Mouse (Mus musculus): ENCODE data around the gene Tdrd12.
"Not testable (repeated sequence)": the region's sequence is repeated elsewhere in the genome, so short reads cannot be mapped to it uniquely, and the experiment has no call there.

Gene Tdrd12

GRCm38 (mm10) chr7:35555224-35556204, 18.0 kb upstream of the Tdrd12 start:
- DNase-seq (ENCODE audit: inconsistent age in 2 of 2, low spot score in 1 of 2), result peak; percentile 93 to 96

- peak in 1 of 2 experiments; percentile 33 for DNase-seq (ENCODE audit: inconsistent age in 2 of 2, low spot score in 1 of 2)
Measured at GRCm38 (mm10) chr7:35554605-35555175, 17.1 kb upstream of the Tdrd12 start.

GRCm38 (mm10) chr7:35553751-35554604, 16.4 kb upstream of the Tdrd12 start:
- DNase-seq (ENCODE audit: inconsistent age in 2 of 2, low spot score in 1 of 2), result peak; percentile 27 to 56

DNA sequence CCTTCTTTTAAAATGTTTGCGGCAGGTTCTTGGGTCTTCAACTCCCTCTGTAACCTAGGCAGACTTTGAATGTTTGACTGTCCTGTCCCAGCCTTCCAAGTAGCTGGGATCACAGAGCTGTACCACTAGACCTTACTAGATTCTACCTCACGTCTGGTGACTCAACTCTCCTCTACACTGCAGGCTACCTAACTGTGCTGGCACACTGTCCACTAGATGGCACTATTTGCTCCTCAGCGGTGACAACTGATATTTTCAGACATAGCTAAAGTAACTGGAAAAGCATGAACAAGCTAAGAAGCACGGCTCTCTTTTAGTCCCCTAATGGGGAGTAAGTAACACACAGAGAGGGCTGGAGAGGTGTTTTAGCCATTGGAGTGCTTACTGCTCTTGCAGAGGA, 8.3 kb upstream of the Tdrd12 start:
- DNase-seq (ENCODE audit: inconsistent age in 2 of 2, low spot score in 1 of 2), result peak; percentile 55 to 86

DNA sequence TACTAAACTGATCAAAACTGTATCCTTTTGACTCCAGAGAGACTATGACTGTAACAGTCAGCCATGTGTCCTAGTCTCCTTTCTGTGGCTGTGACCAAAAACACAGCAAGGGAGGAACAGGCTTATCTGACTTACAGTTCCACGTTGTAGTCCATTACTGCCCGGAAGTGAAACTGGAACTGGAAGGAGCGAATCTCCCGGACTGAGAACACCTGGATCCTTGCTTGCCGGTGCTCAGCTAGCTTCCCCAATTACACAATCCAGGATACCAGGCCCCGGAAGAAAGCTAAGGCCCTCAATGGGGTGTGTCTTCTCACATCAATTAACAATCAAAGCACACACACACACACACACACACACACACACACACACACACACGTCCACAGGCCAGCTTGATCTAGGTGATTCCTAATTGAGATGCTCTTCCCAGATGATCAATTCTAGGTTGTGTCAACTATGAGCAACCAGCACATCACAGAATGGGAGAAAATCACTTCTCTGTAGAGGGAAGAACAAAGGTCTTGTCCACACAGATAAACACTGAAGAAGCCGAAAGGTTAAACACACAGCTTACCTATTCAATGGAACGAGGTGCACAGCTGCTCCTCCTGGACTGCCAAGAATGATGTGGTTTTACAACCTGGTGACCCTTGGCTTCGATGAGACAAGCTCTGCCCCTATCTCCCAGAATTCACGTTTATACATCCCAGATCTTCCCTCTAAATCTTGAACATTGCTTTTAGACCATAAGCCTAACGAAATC, 1.6 kb downstream of the Tdrd12 start:
- DNase-seq (ENCODE audit: inconsistent age in 2 of 2, low spot score in 1 of 2), result no peak

DNA sequence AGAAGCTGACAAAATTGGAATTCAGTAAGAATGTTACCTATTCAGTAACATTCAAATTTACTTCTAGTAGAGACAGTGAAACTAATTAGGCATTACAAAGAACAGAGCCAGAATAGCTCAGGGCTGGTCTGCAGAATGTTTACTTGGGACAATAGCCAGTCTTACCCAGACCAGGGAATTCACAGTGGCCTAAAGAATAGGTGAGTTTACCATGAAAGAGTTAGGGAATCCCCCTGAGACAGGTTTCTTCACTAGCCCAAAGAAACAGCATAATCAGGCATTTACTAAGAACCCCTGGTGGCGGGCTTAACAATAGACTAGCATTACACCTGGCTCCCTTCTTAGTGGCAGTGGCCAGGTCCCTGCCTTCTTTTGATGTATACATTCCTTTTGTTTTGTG, 7.0 kb downstream of the Tdrd12 start:
- not testable (repeated sequence) for DNase-seq (ENCODE audit: inconsistent age in 2 of 2, low spot score in 1 of 2)

- no peak for DNase-seq (ENCODE audit: inconsistent age in 2 of 2, low spot score in 1 of 2)
Measured at GRCm38 (mm10) chr7:35530026-35530425, 7.5 kb downstream of the Tdrd12 start.

GRCm38 (mm10) chr7:35526795-35527194, 10.8 kb downstream of the Tdrd12 start:
- no peak for DNase-seq (ENCODE audit: inconsistent age in 2 of 2, low spot score in 1 of 2)

DNA sequence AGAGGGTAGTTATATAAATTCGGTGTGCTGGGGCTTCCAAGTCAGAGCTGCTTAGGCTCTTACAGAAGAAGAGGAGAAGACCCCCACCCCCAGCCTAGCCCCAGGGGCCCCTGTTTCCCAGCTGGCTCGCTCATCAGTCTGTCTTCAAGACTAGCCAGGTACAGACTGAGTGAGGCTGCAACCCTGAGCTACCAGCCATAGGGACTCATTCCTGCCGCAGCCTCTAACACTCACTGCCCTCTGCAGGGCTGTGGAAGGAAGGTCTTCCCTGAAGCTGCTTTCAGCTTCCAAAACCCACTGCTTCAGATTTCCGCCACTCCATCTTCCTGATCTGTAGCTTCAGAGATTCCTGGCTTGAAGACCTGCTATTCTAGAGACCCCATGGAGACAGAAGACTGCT, 35.5 kb downstream of the Tdrd12 start:
- no peak for DNase-seq (ENCODE audit: inconsistent age in 2 of 2, low spot score in 1 of 2)

DNA sequence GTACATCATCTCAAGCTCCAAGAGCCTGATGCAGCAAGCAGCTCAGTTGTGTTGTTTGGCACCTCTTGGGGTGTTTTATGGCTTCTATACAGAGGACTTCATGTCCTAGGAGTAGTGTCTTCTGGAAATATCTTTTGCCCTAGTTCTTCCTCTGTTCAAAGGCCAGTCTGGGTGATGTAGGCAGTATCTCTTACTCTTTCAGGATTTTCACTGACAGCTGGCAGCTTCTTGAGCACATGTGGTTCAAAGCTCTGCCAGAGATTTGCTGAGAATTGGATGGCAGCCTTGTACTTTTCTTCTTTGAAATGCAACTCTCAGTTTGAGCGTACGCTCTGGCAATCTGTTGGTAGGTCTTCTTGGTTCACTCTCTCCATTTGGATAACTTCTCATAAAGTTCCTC, 40.0 kb downstream of the Tdrd12 start:
- DNase-seq (ENCODE audit: inconsistent age in 2 of 2, low spot score in 1 of 2), result no peak

DNA sequence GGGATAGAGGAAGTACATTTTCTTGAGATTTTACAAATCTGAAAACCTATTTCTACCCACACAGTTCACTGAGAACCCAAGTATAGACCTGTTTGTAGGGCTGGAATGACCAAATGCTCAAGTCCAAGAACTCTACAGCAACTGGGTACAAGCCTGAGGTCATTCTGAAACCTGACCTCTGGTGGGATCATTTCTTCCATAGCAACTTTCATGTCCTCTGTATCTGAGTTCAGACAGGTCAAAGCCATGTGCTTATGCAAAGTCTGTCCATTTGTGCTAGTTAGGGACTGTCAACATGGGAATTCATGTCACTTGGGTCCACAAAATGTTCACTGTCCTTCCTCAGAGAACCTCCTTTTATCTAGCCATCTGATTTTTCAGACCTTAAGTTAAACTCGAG, 46.5 kb downstream of the Tdrd12 start:
- DNase-seq (ENCODE audit: inconsistent age in 2 of 2, low spot score in 1 of 2), result no peak

DNA sequence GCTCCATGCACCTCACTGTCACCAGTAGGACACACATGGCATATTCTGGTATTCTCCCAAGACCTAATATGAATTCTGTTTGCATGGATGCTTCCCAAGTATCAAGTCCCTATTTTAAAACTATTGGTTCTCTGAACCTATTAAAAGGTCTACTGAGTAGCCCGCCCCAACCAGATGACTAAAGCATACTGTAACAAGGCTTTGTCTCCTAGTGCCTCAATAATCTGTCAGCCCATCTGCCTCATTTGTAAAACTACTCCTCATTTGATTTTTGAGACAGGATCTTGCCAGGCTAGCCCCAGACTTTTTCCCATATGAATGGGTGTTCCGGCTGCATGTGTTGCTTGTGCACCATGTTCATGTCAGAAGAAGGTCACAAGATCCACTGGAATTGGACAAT, 47.4 kb downstream of the Tdrd12 start:
- no peak for DNase-seq (ENCODE audit: inconsistent age in 2 of 2, low spot score in 1 of 2)

DNA sequence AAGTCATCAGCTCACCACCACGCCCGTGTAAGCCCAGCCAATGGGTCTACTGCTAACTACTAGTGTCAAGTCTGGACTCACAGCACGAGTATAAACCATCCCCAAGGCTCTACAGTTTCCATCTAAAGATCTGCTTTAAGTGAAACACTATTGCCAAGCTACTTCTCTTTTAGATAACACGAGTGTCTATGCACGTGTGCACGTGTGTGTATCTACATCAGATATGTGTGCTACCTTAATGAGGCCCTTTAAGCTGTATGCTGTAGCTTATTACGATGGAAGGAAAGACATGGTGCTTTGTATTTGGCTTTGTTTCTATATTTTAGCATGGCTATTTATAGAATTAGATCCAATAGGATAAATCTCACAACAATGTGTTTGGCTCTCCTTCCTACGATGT, 51.0 kb downstream of the Tdrd12 start:
- no peak for DNase-seq (ENCODE audit: inconsistent age in 2 of 2, low spot score in 1 of 2)

DNA sequence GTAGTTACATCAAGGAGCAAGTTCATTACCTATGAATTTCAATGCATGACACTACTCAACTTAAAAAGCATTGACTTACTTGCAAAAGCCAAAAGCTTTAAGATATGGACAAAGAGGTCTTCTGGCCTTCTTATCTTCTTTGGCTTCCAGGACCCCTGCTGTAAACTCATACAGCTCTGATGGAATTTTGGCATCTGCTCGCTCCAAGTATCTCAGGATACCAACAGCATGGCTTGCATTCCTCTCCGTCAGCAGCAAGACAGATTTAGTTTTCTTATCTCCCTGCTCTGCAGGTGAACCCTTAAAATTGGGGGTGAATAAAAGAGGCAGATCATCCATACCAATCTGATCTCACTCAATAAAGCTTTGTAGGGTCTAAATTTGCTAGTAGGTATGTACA, 52.4 kb downstream of the Tdrd12 start:
- DNase-seq (ENCODE audit: inconsistent age in 2 of 2, low spot score in 1 of 2), result no peak

DNA sequence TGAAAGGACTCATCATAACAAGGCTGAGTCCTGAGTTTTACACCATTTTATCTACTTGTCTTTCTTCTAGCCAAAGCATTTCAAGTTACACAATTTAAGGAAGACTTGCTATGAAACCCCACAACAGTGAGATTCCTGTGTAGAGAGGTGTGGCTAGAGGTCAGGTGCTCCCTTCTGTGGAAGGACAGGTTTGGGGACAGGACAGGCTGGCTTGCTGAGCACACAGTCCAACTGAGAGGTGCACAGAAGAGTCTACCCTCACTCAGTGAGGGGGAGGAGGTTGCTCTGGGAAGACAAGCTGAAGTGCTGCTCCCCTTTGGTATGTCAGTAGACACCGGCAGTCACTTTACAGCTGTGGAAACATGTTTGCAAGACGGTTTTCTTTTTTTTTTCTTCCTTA, 61.1 kb downstream of the Tdrd12 start:
- no peak for DNase-seq (ENCODE audit: inconsistent age in 2 of 2, low spot score in 1 of 2)

DNA sequence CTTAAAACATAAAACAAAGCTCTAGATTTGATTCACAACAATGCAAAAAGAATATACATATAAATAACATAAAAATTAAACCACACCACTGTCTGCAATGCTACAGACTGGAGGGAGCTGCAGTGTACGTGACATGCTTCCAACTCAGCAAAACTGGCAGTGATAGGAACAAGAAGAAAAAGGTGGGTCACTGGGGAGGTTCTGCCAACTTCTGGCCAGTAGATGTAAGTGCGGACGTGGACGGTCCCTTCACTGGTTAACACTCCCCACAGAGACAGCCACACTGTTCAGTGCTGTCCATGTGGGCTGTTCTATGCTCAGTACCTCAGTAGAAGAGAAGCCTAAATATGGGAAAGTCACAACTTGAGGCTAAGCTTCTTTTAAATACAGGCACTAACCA, 66.8 kb downstream of the Tdrd12 start:
- no peak for DNase-seq (ENCODE audit: inconsistent age in 2 of 2, low spot score in 1 of 2)

DNA sequence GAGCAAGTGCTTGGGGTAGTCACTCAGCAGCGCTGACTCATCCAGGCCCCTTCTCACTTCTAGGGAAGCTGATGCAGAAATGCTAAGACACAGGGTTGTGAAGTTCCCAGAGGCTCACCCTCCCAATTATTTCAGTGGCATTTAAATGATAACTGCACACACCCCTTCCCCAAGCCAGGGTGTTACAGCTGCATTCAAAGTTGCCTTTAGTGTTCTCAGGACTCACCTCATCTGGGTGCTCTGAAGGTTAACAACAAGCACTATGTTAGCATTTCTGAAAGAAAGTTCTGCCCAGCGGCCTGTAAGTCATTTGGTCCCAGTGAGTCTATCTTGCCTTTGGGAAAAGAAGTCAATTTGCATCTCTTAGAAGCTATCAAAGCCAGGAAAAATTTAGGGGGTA, 69.7 kb downstream of the Tdrd12 start:
- DNase-seq (ENCODE audit: inconsistent age in 2 of 2, low spot score in 1 of 2), result no peak

- no peak for DNase-seq (ENCODE audit: inconsistent age in 2 of 2, low spot score in 1 of 2)
Measured at GRCm38 (mm10) chr7:35465027-35465426, 72.5 kb downstream of the Tdrd12 start.

- DNase-seq (ENCODE audit: inconsistent age in 2 of 2, low spot score in 1 of 2), result no peak
Measured at GRCm38 (mm10) chr7:35460971-35461370, 76.6 kb downstream of the Tdrd12 start.

DNA sequence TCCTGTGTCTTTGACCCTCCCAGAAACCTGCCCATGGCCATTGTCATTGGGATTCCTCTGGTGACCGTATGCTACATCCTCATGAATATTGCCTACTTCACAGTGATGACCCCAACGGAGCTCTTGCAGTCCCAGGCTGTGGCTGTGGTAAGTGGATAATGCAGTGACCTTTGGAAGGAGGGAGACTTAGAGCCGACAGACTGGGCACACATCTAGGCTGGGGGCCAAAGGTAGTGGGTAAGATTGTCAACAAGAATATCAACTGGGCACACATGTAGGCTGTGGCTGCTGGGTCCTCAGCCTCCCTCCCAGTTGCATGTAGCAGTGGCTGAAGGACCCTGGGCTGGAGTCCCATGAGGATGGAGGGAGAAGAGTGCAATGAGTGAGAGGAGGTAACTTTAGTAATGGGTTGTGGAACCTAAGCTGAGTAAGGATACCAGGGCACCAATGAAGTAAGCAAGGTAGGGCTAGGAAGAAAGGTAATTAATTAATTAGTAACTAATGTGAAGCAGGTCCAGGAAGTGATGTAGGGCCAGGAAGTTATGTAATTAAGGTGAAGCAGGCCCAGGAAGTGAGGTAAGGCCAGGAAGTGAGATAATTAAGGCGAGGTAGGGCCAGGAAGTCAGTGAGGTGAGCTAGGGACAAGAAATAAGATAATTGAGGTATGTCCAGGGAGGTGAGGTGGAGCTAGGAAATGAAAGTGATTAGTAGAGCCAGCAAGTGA, 81.3 kb downstream of the Tdrd12 start:
- DNase-seq (ENCODE audit: inconsistent age in 2 of 2, low spot score in 1 of 2), result no peak
